Mouse (Mus musculus) frontal cortex, adult (tissue): ENCODE data around the gene Pramef12.
"Not testable (repeated sequence)": the region's sequence is repeated elsewhere in the genome, so short reads cannot be mapped to it uniquely, and the experiment has no call there.

ENCODE experiments used
- ATAC-seq: cut with Nextera tagmentation; 2 replicates; pipeline ENCODE4 v1.9.2; 2017; ENCODE audit warnings: mild to moderate bottlenecking, moderate library complexity, mixed read lengths; ENCODE audit not compliant: low TSS enrichment

Pramef12 gene

GRCm38 (mm10) chr4:144408290-144408689, at the start of gene Pramef12:
Gene Pramef12 (minus strand): TSS chr4:144408464.
- ATAC-seq = no peak

DNA sequence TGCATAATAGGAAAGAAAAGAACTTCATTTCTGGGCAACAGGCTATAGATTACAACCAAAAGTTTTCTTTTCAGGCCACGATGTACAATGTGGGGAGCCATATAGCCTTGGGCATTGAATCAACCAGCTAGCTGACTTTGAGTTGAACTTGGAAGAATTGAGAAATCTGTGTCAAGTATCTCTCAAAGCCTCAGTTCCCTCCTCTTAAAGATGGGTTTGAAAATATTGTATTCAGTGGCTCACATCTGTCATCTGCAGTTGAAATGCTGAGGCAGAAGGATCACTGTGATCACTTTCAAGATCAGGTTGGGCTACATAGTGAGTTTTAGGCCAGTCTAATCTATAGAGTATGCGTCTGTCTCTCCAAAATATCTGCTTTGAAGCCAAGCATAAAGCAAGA, 45.0 kb upstream of the Pramef12 start, which contains the start of gene Gm9944:
Gene Gm9944 (minus strand): TSS at position 101 of the 400 bp plus-strand sequence.
- ATAC-seq = no peak

DNA sequence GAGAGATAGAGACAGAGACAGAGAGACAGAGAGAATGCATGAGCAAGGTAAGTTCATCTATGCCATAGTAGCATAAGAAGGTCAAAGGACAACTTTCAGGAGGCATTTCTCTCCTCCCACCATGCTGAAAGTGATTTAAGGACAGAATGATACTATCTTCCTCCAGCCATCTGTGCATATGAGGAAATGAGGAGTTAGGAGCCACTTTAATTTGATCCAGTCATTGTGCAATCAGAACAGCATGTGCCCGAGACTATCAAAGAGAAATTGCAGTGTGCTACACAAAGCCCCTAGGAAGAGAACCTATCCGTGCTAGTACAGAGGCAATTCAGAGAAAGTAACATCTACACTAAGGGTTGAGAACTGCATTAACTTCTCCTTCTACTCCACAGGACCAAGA, 40.3 kb upstream of the Pramef12 start:
- no peak for ATAC-seq

- no peak for ATAC-seq
These were observed 33.3 kb upstream of the Pramef12 start for GRCm38 (mm10) chr4:144441582-144441981.

- ATAC-seq = no peak
These were observed 32.8 kb upstream of the Pramef12 start for GRCm38 (mm10) chr4:144441095-144441494.

DNA sequence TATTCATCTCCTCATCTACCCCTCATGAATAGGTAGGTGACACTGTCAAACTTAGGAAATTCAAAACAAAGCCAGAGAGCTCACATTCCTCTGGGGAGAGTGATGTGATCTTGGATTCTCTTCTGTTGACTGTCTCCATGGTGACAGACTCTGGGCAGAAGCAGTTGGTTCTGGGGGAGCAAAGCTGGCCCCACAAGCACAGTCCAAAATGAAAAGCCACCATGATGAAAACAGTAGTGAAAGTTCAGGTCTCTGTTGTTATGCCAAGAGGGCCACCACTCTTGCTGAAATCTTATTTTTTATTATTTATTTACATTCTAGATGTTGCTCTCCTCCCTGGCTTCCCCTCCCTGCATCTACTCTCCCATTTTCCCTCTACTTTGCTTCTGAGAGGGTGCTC, 30.4 kb upstream of the Pramef12 start, which contains the start of gene 1700012P22Rik:
Gene 1700012P22Rik (minus strand): TSS at position 101 of the 400 bp plus-strand sequence.
- ATAC-seq = no peak

GRCm38 (mm10) chr4:144433216-144433615, 25.0 kb upstream of the Pramef12 start:
- ATAC-seq = no peak

- ATAC-seq = no peak
These were observed 22.5 kb upstream of the Pramef12 start for GRCm38 (mm10) chr4:144430723-144431122.

GRCm38 (mm10) chr4:144428868-144429267, 20.6 kb upstream of the Pramef12 start:
- no peak for ATAC-seq

DNA sequence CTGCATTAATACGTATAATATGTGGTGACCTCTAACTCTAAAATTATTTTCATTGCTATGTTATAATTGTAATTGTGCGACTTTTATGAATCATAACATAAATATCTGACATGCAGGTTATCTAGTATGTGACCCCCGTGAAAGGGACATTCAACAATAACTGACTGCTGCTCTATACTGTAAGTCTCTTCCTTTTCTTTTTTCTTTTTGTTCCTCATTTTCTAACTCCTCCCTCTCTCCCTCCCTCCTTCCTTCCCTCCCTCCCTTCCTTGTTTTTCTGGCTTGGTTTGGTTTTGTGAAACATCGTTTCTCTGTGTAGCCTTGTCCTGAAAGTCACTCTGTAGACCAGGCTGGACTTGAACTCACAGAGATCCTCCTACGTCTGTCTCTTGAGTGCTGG, 16.3 kb upstream of the Pramef12 start:
- ATAC-seq = no peak

DNA sequence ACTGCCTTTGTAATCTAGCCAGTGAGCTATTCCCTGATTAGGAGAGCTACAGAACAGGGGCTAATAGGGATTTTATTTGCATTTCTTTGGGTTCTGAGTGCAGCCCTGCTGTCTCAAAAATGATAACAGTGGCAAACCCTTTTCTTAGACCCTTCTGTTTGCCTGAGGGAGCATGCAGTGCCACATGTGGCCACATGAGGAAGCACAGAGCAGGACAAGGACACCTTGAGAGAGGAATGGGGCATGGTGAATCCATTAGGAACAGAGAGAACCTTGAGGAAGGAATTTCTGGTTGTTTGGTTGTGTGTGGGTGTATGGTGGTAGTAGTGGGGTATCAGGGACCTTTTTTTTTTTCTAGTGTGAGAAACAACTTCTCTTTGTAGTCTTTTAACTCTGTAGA, 12.4 kb upstream of the Pramef12 start:
- no peak for ATAC-seq

DNA sequence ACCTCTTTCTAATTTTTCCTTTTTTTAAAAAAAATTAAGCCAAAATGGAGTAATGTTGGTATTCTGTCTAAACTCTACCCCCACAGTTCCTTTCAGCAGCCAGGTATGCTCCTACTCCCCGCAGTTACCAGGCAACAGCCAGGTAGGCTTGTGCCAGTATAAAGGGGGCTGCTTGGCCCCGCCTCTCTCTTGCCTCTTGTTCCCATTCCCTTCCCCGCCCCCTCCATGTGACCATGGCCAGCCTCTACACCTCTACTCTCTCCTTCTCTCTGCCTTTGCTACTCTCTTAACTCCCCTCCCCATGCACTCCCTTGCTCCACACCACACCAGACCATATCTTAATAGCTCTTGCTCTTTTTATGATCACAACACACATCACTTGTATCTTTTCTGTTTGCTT, 2.0 kb downstream of the Pramef12 start:
- no peak for ATAC-seq

- ATAC-seq = no peak
These were observed 3.7 kb downstream of the Pramef12 start for GRCm38 (mm10) chr4:144404456-144405086.

- ATAC-seq = no peak
These were observed 5.6 kb downstream of the Pramef12 start for GRCm38 (mm10) chr4:144402712-144403111.

DNA sequence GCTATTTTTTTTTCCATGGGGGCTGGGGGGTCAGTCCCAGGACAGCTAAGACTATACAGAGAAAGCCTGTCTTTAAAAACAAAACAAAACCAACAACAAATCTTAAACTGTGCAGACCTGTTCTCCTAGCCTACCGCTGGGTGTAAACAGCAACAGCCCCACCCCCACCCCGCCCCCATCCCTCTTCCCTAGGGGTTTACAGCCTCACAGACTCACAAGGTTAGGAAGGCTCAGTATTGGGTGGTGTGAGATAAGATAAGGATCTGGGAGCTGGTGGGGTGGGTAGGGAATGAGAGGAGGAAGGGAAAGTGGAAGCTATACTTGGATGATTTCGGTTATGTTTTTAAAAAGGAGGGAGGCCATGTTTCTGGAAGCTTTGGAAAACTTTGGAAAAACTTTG, 11.9 kb downstream of the Pramef12 start:
- ATAC-seq = no peak

- ATAC-seq = no peak
These were observed 30.4 kb downstream of the Pramef12 start, which contains the start of gene Pramef20 for GRCm38 (mm10) chr4:144377911-144378310. Gene Pramef20 (minus strand): TSS chr4:144377933.

DNA sequence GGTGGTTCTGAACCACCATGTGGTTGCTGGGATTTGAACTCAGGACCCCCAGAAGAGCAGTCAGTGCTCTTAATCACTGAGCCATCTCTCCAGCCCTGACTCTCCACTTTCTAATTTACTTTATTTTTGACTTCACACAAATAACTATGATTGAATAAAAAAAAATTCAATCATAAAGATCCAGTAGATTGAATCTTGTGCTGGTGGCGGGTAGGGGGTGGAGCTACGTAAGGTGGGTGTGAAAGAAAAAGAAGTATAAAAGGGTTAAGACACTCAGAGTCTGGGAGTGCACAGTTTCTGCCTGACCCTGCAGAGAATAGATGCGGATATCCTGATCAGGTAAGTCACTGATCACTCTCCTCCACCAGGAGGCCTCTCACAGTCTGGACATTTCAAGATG, 50.6 kb downstream of the Pramef12 start, which contains the start of gene Gm13119:
Gene Gm13119 (plus strand): TSS at position 301 of the 400 bp plus-strand sequence.
- not testable (repeated sequence) for ATAC-seq
